Mouse (Mus musculus): ENCODE measurements at regions not wholly inside any gene's neighbourhood (a gene's known extent, or its start where the extent isn't known, plus 50 kb on each side); places are given as distances from the start of the nearest gene placed in this dataset.

GRCm38 (mm10) chr2:105495796-105496195, 96.7 kb upstream of the Rcn1 start:
- no peak for TF ChIP-seq CTCF (IDR thresholded peaks at IDR 0.05; ENCODE audit: control insufficient read depth, insufficient read depth, insufficient replicate concordance, low read depth, low read length)
- TF ChIP-seq POLR2A (IDR thresholded peaks at IDR 0.05; ENCODE audit: control insufficient read depth, low read depth, low read length): no peak
